Comparison of ENCODE assay signal across 12 mouse cellular contexts in the genomic region with DNA sequence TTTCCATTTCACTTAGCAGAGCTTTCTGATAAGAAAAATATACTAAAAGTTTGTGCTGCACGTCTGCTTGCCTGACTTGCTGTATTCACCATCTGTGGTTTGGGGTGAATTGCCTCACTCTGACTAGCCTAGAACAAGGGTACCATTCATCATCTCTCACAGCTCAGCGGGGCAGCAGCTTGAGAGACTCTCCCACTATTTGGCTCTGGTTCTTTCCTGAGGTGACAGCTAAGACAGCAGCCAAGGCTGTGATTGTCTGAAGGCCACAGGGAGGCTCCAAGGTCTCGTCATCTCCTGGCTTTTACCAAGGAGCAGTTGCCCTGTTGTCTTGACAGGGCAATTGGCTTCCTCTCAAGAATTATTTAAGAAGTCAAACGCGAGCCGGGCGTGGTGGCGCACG. TPM values are rescaled to one million over a fixed set of nuclear protein-coding genes. Genes with fewer than 3 reads are reported as not detected.
A peak's percentile ranks its signal among the peaks of the same experiment; 100 is the strongest.
DNase-seq lines count a peak whose midpoint lies in the region; ATAC-seq and TF ChIP-seq lines count a peak whose summit lies in the region.
"Had no signal": no experiment of that assay in that cellular context is flagged by ENCODE, and none has a peak within 500 bp of the region (broad histone marks: within the 10 kb centered on the region; RNA-seq: fewer than 3 reads in every experiment).

No protein-coding gene starts in this region.

- intact Hi-C loops in heart, postnatal 25 days (cut with DNase I) = no loop called here

- no peak overlapping the region for H3K27ac ChIP-seq in lung, postnatal 0 days (ENCODE audit: low read length)
- no peak overlapping the region for H3K27ac ChIP-seq in forebrain, postnatal 0 days (ENCODE audit: low read depth, low read length)
- H3K27ac ChIP-seq: hindbrain, embryonic 10.5 days; left cerebral cortex, adult 2 months had no signal

- TF ChIP-seq EP300 in lung, postnatal 0 days (IDR thresholded peaks at IDR 0.05) = no peak

- no peak overlapping the region for H3K4me3 ChIP-seq in lung, postnatal 0 days (ENCODE audit: low read depth, low read length)
- H3K4me3 ChIP-seq in forebrain, postnatal 0 days (ENCODE audit: low read depth, low read length) = no peak overlapping the region
- H3K4me3 ChIP-seq: hindbrain, embryonic 10.5 days; left cerebral cortex, adult 2 months had no signal

- 68% methylated on average over 9 of the region's 9 CpGs for WGBS in lung, postnatal 0 days
- 62% methylated on average over 9 of the region's 9 CpGs for WGBS in forebrain, postnatal 0 days

- ATAC-seq in lung, postnatal 0 days = no peak
- ATAC-seq in frontal cortex, adult (ENCODE audit: low TSS enrichment) = no peak
- ATAC-seq in forebrain, postnatal 0 days = no peak

- H3K9me3 ChIP-seq in lung, postnatal 0 days (ENCODE audit: low read length) = no peaks in the 10 kb centered on the region
- H3K9me3 ChIP-seq in forebrain, postnatal 0 days (ENCODE audit: low read length) = no peaks in the 10 kb centered on the region
- H3K9me3 ChIP-seq: hindbrain, embryonic 10.5 days had no signal

- H3K4me1 ChIP-seq in lung, postnatal 0 days (ENCODE audit: insufficient read depth, low read depth, low read length) = peaks cover 8% of the 10 kb centered on the region
- peaks cover 4% of the 10 kb centered on the region; the same call in 1 of the 2 replicates for H3K4me1 ChIP-seq in forebrain, postnatal 0 days (ENCODE audit: insufficient read depth)

- H3K36me3 ChIP-seq in lung, postnatal 0 days (ENCODE audit: insufficient read depth, low read length) = no peaks in the 10 kb centered on the region
- H3K36me3 ChIP-seq in forebrain, postnatal 0 days (ENCODE audit: insufficient read depth) = no peaks in the 10 kb centered on the region
- H3K36me3 ChIP-seq: hindbrain, embryonic 10.5 days had no signal

- H3K9ac ChIP-seq in lung, postnatal 0 days (replicated peaks; ENCODE audit: low read depth) = no peak overlapping the region
- H3K9ac ChIP-seq in forebrain, postnatal 0 days = no peak overlapping the region

- H3K27me3 ChIP-seq in lung, postnatal 0 days (replicated peaks; ENCODE audit: insufficient read depth, low read length) = no peaks in the 10 kb centered on the region
- no peaks in the 10 kb centered on the region for H3K27me3 ChIP-seq in forebrain, postnatal 0 days (ENCODE audit: insufficient read depth, low read length)

- H3K4me2 ChIP-seq in lung, postnatal 0 days (replicated peaks; ENCODE audit: low read depth, low read length) = no peak overlapping the region
- no peak overlapping the region for H3K4me2 ChIP-seq in forebrain, postnatal 0 days (ENCODE audit: low read depth)

- no peak for TF ChIP-seq CTCF in lung, postnatal 0 days (IDR thresholded peaks at IDR 0.05)
- TF ChIP-seq CTCF in forebrain, postnatal 0 days (IDR thresholded peaks at IDR 0.05; ENCODE audit: low read depth) = no peak

- DNase-seq in heart, adult 11 months = peak; percentile 96
- no peak for DNase-seq in heart, adult 8-10 months (ENCODE audit: low spot score)
- peak; percentile 28 for DNase-seq in lung, postnatal 0 days (ENCODE audit: low spot score)
- no peak for DNase-seq in lung, postnatal 14 days
- DNase-seq in adrenal gland, adult 8-10 months = peak; percentile 68
- DNase-seq in heart, postnatal 25 days (ENCODE audit: low spot score) = peak; percentile 37
- DNase-seq in forebrain, postnatal 0 days = no peak
- DNase-seq: gastrocnemius, postnatal 14 days; liver had no signal

RNA-seq across cellular contexts. Expression of a gene that starts 3.3 kb away (rescaled TPM):
- 10 to 100 TPM; 53.8 to 62.5 (median 58.9) TPM for total RNA-seq in heart, adult 8-10 months (2022)
- polyA plus RNA-seq in lung, postnatal 0 days (2015; fragmentation: Nextera tagmentation; extraction: Ambion mirVana) = 12.1 and 13.1 TPM in 2 replicates
- 100 to 1,000 TPM; 122 to 289 (median 183) TPM for total RNA-seq in adrenal gland, adult 8-10 months (2022)
- 10 to 100 TPM; 48.0 to 57.5 TPM for total RNA-seq in heart, postnatal 25 days (2021)
- total RNA-seq in forebrain, postnatal 0 days (2014; rRNA removed) = 243 and 278 TPM in 2 replicates
- polyA plus RNA-seq in forebrain, postnatal 0 days (2015; fragmentation: Nextera tagmentation; extraction: Ambion mirVana) = 58.7 and 95.6 TPM in 2 replicates

RNA-seq across cellular contexts. Expression of a gene that starts 30.0 kb away (rescaled TPM):
- 10 to 100 TPM; 60.2 to 63.5 (median 61.6) TPM for total RNA-seq in heart, adult 8-10 months (2022)
- polyA plus RNA-seq in lung, postnatal 0 days (2015; fragmentation: Nextera tagmentation; extraction: Ambion mirVana) = 63.8 and 67.2 TPM in 2 replicates
- 100 to 1,000 TPM; 176 to 225 (median 190) TPM for total RNA-seq in adrenal gland, adult 8-10 months (2022)
- 10 to 100 TPM; 61.5 to 66.9 TPM for total RNA-seq in heart, postnatal 25 days (2021)
- total RNA-seq in forebrain, postnatal 0 days (2014; rRNA removed) = 20.7 and 34.7 TPM in 2 replicates
- 28.8 and 29.3 TPM in 2 replicates for polyA plus RNA-seq in forebrain, postnatal 0 days (2015; fragmentation: Nextera tagmentation; extraction: Ambion mirVana)

Comparison
In these comparisons a context has a peak if more than half of its experiments do, and no peak if none do; other contexts are left out.
1. DNase-seq: peak in heart, adult 11 months (single experiment), lung, postnatal 0 days (single experiment), adrenal gland, adult 8-10 months (single experiment) and heart, postnatal 25 days (single experiment); none in heart, adult 8-10 months (single experiment), lung, postnatal 14 days (single experiment) and forebrain, postnatal 0 days (single experiment).